Mouse (Mus musculus) adrenal gland, postnatal 36 days (tissue): ENCODE results near the gene Insig2. TPM values are rescaled to one million over a fixed set of nuclear protein-coding genes. Genes with fewer than 3 reads are reported as not detected.

Experiments
- DNase-seq, 2 experiments: peaks; one replicate each; pipeline ENCODE4 v3.0.0; 2021; ENCODE audit warnings: mixed read lengths in 1 of 2
- long read RNA-seq, 2 experiments: library from polyadenylated mRNA; stranded (forward); transcript quantifications; one replicate each; pipeline ENCODE4 v2.0.0; 2021; ENCODE audit warnings: borderline sequencing depth in 2 of 2
- total RNA-seq, 2 experiments: library from RNA; stranded (reverse); gene quantifications; 2 replicates each; pipeline ENCODE4 v1.2.3; 2021

The Insig2 gene
- total RNA-seq: 10 to 100 TPM; 47.3 to 47.5 TPM
- long read RNA-seq, experiment 1, transcript Insig2-201 (6 exons, 2,697 nt): major isoform, 92 of 113 reads
- long read RNA-seq, experiment 1, partial matches to known transcripts: 1 of 113 reads
- long read RNA-seq, experiment 1, other reads (novel, unspliced or antisense): 17 of 113 reads
- long read RNA-seq, experiment 2, transcript Insig2-201 (6 exons, 2,697 nt): major isoform, 23 of 30 reads
- long read RNA-seq, experiment 2, partial matches to known transcripts: 1 of 30 reads
- long read RNA-seq, experiment 2, other reads (novel, unspliced or antisense): 4 of 30 reads

DNA sequence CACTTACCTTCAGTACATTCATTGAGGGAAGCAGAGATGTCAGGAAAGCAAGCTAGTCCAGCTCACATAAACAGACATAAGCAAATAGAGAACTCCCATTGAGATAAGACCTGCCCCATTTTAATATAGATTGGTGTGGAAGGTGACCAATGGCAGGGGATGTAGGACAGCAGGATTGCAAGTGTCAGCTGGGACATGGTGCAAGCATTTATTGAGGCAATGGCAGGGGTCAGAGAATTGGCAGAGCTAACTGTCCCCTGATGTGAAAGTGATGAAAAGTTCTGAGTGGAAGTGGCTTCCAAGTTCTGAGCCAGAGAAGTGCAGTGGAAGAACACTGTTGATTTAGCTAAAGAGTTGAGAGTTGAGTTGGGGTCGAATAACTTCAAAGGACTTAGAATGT lies at the start of gene Insig2:
Gene Insig2, minus strand, starts transcription at position 105 of the 400 bp plus-strand sequence.
- DNase-seq: no peak

DNA sequence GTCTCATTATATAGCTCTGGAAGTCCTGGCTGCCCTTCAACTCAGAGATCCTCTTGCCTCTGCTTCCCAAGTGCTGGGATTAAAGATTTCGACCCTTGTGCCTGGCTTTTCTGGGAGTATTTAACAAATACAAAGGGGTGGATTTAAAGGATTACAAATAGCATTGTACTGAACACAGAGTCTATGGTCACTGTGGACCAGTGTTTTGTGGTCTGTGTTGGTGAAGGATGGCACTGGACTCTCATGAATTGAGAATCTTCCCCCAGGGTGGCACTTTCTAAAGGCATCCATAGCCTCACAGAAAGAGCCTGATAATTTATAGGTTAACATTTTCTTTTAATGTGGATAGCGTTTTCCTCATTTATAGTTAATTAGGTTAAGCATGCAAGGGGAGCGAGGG lies 49.2 kb upstream of the Insig2 start:
- no peak for DNase-seq

DNA sequence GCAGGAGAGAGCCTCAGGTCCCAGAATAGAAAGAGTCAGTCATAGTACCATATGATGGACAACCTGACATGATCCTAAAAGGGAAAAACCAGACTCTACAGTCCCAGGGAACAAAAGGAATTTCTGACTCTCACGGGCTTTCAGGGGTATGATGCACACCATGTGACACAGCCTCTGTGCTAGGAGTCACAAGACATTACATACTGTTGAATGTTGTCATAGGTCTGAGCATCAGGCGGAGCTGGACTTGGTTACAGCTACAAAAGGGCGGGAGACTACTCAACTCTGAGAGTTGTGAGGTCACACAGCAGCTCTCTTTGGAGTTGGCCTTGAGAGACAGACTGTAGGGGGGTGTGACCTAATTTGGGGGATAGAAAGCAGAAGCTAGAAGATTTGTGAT lies 47.6 kb upstream of the Insig2 start:
- no peak for DNase-seq

DNA sequence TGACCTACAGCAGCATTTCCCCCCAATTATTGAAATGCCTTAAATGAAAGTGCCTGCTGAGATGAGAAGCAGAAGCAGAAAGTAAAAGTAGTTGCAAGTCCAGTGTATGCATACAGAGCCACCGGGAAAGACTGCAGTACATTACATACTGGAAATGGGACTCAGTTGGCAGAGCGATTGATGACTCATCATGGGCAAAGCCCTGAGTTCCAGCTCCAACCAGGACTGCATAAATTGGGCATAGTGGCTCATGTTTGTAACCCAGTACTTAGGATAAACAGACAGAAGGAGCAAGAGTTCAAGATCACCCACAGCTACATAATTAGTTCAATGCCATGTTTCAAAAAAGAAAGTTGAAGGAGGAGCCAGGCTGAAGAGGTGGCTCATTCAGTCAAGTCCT lies 45.5 kb upstream of the Insig2 start:
- peak; percentile 12 to 33 for DNase-seq

DNA sequence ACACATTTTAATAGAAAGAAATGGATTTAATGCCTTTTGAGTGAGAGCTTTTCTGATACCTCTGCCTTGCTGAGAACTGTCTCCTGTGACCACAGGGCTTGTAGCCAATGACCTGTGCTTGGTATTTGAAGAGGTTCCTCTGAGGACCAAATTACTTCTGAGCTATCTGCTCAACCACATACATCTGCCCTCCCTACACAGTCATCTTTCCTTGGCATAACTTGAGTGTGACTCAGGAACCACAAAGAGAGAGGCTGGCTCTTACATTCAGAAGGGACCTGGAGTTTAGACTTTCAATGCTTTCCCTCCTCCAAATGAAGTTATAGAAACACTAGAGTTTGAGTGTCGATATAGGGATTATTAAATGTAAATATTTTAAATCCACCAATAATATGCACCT lies 45.0 kb upstream of the Insig2 start:
- peak in 1 of 2 experiments; percentile 4 for DNase-seq

DNA sequence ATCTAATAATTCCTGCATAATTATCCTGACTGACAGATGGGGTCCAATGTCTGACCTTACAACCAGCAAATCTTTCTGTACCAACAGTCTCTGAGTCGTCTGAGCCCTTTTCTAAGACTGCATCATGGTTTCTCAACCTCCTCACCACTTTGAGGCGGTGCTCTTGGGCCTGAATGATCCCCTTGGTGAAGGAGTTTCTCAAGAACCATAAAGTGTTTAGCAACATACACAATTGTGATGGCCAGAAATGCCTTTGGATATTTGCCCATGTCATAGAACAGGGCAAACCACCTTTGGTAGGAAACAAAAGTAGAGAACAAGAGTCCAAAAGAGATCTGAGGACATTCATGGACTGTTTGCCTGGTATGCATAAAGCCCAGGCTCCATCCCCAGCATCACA lies 41.2 kb upstream of the Insig2 start:
- DNase-seq: no peak

DNA sequence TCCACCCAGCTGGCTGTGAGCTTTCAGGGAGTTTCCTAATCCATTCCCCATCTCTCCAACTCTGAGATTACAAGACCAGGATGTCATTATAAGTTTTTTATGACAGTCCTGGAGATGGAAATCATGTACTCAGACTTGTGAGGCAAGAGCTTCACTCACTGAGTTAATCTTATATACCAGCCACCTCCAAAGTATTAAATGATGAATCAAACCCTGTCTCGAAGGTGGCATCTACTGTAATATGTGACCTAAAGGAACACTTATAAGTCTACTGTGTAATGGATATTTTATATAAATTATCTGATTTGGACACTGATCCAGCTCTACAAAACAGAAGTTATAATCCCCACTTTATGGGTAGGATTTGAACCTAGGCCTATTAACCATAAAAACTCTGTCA lies 40.3 kb upstream of the Insig2 start:
- no peak for DNase-seq

DNA sequence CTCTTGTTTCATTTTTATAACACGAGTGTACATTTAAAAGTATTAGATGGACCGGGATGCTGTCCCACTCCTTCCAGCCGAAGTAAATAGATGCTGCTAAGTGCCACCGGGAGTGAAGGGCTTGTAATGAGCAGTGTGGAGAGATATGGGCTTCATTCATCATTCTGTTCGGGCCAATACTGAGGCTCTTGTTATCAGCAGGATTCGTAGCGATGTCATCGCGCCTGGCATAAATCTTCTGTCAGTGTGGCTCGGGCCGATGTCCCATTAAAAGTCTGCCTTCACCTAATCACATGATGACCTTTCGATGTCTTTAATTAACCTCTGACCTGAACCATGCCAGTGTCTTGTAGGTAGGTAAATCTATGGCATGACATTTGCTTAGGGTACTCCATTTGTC lies 39.1 kb upstream of the Insig2 start:
- DNase-seq: no peak

DNA sequence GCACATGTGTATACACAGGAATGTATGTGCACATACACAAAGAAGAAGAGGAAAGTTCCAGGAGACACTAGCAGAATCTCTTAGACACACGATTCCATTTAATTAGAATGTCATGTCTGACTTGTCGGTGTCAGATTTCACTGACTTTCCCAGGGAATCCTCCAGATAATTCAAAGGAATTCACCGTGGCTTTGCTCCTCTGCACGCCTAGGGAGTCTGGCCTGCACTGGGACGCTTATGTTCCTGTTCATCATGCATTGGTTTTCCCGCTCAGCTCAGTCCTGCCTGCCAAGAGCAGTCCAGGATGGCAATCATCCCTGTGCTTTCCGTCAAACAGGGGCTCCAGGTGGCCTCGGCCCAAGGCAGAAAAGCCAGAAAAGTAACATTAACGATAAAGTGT lies 34.9 kb upstream of the Insig2 start:
- DNase-seq: no peak

DNA sequence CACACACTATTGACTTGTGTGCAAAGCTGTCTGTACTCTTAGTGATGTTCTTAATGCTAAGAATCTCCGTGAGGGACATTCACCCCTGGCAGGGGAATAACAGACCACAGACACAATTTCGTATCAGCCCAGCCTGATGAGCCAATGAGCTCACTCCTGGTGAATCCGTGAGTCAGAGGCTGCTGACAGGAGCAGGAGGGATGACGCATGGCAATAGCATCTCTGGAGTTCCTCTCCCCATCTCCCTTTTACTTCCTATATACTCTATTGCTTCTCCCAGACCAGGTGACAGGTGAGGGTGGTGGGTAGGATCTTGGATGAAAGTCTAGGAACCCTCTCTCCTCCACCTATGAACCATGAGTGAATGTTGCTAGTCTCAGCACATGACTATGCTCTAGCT lies 28.2 kb upstream of the Insig2 start:
- DNase-seq: peak; percentile 43 to 59

DNA sequence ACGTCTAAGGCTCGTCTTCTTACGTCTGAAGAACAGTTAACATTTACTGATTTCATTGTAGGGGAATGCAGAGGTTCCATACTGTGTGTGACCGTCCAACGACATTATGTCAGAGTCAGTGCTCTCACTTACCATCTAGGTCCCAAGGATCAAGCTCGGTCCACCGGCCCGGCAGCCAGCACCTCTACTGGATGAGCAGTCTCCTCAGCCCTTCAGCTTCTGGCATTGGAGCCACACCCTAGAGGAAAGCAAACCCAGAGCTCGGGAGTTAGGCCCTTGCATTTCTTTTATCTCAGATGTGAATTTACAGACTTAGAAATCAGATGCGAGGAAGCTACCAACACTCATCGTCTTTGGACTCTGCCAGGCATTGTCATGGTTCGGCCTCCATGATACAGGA lies 27.3 kb upstream of the Insig2 start:
- no peak for DNase-seq

DNA sequence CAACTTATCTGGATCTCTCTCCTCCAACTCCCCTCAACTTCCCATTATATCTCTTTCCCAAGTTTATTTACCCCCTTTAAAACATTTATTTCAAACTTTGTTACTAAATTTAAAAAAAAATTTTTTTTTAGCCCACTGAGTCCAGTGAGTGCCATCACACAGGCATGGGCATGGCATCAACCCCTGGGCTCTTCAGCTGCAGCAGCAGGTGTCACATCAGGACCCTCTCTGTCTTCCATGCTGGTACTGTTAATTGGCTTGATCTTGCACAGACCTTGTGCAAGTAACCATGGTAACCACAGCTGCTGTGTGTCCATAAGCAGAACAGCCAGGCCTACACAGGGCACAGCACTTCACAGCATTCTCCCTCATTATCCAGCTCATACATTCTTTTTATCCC lies 21.4 kb upstream of the Insig2 start:
- no peak for DNase-seq

DNA sequence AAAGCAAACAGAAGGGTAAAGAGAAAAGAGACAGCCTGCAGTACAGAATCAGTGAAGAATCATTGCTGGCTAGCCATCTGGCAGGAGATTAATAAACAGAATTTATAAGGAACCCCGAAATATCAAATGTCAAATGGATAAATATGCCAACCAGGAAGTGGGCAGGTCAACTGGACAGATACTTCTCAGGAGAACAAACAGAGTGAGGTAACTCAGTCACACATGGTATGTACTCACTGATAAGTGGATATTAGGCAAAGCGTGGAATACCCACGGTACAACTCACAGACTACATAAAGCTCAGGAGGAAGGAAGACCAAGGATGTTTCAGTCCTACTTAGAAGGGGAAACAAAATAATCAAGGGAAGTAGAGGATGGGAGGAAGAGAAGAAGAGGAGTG lies 18.6 kb upstream of the Insig2 start:
- no peak for DNase-seq

DNA sequence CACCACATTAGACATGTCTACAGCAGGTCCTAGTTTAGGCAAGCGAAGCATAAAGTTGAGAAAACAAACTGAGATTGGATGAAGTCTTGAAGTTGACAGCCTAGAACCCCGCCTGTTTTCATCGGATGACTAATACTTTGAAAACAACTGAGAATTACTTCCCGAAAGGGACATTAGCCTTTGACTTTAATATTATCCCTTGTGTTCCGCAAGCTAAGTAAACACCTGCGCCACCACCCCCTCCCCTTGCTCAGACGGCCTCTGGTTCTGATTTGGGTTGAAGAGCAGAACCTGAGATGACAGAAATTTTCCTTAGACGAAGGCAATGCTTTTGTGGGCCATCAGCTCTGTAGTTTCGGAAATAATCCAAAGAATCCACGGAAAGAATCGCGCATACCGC lies 18.2 kb upstream of the Insig2 start:
- no peak for DNase-seq

DNA sequence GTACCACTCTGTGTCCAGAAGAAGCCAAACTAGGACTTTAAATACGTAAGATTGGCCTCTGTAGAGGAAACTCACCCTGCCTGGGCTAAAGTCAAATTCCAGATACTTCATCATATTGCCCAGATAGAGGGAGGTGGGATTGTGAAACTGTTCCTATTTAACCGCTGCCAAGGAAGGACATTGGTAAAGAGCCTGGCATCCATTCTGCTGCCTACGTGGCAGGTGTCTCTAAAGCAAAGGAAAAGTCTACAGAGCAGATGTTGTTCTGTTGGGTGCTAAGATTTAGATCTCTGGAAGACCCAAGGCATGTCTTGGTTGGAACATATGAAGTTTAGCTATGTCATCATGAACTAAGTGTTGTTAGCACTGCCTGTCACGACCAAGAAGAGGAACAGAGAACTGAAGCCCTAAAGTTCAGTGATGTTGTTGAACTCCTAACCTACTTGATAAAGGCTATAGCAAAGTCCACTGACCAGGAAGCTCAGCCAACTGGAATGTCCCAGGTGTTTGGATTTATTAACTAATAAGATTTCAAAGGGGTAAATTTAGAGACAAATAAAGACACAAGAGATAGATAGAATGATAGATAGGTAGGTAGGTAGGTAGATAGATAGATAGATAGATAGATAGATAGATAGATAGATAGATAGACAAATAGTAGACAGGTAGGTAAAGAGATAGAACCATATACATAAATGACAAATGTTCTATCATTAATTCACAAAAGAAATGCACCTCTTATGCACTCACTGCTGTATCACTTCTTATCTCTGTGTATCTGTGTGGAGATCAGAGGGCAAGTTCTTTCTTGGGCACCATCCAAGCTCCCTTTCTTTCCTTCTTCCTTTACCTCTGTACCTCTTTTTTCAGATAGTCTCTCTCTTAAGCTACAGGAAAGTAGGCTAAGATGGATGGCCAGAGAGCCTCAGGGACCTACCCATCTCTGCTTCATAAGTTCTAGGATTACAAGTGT lies 16.8 kb upstream of the Insig2 start:
- DNase-seq: no peak

DNA sequence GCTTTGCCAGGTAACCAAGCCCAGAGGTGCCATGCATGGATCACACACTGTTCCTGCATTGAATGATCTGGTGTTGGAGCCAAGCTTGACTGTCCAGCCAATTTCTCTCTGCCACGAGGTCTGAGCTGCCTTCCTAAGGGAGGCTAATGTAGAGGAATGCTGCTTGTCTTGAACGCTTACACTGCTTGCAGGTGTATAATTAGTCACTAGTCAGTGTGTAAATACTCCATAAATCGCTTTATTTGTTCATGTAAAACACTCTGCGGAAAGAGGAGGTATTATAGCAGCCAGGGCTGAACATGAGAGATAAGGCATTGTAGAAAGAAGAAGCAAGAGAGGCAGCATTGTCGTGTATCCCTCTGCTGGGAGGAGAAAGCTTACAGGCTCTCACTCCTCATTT lies 11.6 kb upstream of the Insig2 start:
- DNase-seq: no peak

DNA sequence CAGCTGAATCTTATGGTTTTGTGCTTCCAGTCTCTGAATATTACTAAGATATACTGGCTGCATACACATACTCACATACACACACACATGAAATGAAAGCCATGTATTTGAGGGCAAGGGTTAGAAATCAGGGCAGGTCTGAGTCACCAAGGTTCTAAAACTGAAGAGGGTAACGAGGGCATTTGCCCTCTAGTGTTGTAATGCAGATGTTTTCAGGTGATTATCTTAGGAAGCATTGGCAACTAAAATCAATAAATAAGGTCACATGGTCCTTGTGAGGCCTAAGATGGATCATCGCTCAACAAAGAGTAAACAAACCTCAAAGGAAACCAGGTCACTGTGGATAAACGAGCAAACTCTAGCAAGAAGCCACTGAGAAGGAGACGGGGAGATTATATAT lies 3.4 kb upstream of the Insig2 start:
- no peak for DNase-seq

DNA sequence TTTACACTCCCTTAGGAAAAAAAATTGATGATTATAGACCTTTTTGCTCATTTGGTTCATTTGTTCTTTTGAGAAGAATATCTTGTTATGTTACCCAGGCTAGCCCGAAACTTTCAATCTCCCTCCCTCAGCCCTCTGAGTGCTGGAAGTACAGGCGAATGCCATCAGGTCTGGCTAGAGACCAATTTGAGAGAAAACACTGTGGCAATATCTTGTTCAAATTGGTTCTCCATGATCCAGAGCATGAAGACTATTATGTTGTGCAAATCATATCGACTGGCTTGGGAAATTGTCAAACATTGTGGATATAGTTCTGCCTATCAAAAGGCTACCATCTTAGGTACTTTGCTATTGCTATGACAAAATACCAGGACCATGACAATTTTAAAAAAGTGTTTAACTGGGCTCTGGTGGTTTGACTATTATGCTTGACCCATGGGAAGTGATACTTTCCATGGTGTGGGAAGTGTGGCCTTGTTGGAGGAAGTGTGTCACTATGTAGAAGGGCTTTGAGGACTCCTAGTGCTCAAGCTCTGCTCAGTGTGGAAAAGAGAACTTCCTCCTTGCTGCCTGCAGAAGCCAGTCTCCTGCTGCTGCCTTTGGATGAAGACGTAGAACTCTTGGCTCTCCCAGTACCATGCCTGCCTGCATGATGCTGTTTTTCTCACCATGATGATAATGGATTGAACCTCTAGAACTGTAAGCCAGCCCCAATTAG lies 1.8 kb upstream of the Insig2 start:
- DNase-seq: no peak

DNA sequence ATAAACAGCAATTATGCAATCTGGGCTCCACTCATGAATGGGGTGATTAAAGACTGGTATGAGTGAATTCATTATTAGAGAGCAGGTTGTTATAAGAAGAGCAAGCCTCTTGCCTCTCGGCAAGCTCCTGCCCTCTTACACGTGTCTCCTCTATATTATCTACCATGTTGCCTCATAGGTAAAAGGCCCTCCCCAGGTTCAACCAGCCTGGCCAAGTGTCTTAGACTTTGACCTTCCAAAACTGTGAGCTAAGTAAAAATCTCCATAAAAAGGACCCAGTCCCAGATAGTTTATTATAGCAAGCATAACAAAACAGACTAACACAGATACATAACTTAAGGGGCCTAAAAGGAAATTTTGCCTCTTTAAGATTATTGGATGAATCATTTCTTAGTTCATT lies 1.8 kb downstream of the Insig2 start:
- no peak for DNase-seq

DNA sequence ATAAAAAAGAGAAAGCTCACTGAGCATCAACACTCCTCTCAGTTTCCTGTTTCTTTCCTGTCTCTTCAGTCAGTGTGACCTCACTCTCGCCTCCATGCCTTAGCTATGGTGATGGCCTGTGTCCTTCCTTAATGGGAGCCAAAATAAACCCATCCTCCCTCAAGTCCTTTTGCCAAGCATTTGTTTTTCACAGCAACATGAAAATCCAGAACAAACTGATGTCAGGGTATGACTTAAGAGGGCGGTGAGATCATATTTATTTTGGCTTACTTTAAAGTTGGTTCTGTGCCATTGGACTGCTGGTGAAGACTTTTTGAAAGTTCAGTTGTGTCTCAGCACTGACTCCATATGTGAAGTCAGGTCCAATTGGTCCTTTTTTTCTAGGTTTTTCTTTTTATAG lies 3.0 kb downstream of the Insig2 start:
- no peak for DNase-seq

DNA sequence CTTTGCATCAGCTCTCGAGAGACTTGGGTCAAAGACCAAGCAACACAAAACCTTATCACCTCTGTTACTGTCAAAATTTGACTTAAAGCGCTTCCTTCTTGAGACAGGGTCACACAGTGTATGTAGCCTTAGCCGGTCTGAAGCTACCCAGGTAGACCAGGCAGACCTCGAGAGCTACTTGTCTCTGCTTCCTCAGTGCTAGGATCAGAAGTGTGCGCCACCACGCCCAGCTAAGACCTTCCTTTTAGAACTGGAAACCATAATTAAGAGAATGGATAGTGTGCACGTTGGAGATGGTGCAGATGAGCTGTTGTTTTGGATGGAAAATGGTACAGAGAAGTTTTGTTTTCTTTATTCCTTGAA lies 4.2 kb downstream of the Insig2 start:
- peak in 1 of 2 experiments; percentile 14 for DNase-seq

DNA sequence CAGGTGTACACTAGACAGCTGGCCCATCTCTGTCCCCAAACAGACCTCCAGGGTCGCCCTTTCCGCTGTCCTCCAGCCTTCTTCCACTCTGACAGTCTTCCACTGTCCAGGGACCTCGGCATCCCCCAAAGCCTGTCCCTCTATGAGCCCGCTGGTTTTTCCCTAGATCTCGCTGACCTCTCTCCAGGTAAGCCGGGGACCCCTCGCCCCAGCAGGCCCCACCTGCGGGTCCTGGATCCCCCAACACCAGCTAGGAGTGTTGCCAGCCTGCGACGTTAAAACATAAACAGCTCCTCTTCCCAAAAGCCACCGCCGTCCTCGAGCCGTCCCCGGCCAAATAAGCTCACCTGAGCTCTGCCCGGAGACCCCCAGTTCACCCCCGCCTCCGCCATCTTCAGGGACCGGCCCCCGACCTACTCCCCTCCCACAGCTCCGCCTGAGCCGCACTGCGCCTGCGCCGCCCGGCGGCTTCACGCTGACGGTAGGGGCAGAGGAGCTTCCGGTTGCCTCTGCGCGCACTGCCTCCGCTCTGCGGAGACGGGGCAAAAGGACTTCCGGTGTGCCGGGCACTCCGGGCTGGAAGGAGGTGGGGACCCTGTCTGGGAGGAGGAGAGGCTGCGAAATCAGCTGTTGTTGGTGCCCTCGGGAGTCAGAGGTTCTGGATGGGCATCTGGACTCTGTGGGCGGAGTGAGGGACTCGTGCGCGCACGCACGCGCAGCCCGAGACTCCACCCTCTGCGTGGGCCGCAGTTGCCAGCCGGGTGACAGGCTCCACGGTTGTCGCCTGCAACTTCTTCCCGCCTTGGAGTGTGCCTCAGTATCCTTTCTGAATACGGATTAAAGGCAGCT lies 4.8 kb downstream of the Insig2 start:
- peak; percentile 97 for DNase-seq
